Mouse (Mus musculus): ENCODE data around the gene Kcnk4. TPM values are rescaled to one million over a fixed set of nuclear protein-coding genes. Genes with fewer than 3 reads are reported as not detected.

Gene Kcnk4
- total and polyA plus RNA-seq, 3 experiments, result 0.21 to 0.80 TPM; not detected in 1

- H3K27ac ChIP-seq (ENCODE audit: insufficient read depth, low read depth), result peak overlapping the region; percentile 21; the same call in 1 of the 2 replicates
Observed at GRCm38 (mm10) chr19:6920741-6921636, 13.3 kb downstream of the Kcnk4 start.

More at GRCm38 (mm10) chr19:6920741-6921636, 13.3 kb downstream of the Kcnk4 start:
- peak; percentile 56 for DNase-seq (ENCODE audit: extremely low read depth)
- dilution Hi-C loops (cut with MboI; ENCODE audit: extremely low pct_ligation_motif_present, extremely low pct_unique_long_range_greater_than_20kb, low sequenced_read_pairs) (no loop called here), in situ Hi-C loops (cut with MboI; ENCODE audit: low pct_ligation_motif_present, low pct_unique_long_range_greater_than_20kb, low sequenced_read_pairs) (loop anchor here (5.0 kb wide), 1 partner anchor 49 kb away; no protein-coding TSS in a partner anchor)
- Histone ChIP-seq H3K9ac (ENCODE audit: insufficient read depth, low read depth) (peak overlapping the region; percentile 81), H3K4me2 (ENCODE audit: insufficient read depth, low read depth, poor library complexity, severe bottlenecking) (peak overlapping the region; percentile 80), H3K4me3 (replicated peaks in 1 of 3; ENCODE audit: low read depth in 2 of 3, low read length in 2 of 3, poor library complexity in 1 of 3) (peak overlapping the region; percentile 74 to 90 (median 78)), H3K36me3 (replicated peaks in 1 of 2; ENCODE audit: control insufficient read depth in 1 of 2, insufficient read depth in 1 of 2, low read length in 1 of 2) (peaks cover 0 to 33% of the 10 kb centered on the region in 2 experiments), H3K9me3 (replicated peaks; ENCODE audit: low read length) (no peaks in the 10 kb centered on the region), H3K79me2 (replicated peaks; ENCODE audit: control insufficient read depth, extremely low read depth, insufficient read depth, poor library complexity, severe bottlenecking) (0 out of 2 replicates have a peak, but pooled peaks cover 3% of the 10 kb centered on the region), H3K4me1 (ENCODE audit: control insufficient read depth in 1 of 2, insufficient read depth in 2 of 2) (peaks cover 11 to 32% of the 10 kb centered on the region in 2 experiments), H3K27me3 (replicated peaks) (peaks cover 3% of the 10 kb centered on the region)
- TF ChIP-seq MAFK (IDR thresholded peaks at IDR 0.05; ENCODE audit: insufficient replicate concordance, low read length) (no peak), TCF12 (IDR thresholded peaks at IDR 0.05; ENCODE audit: low read depth, low read length) (no peak), IRF4 (IDR thresholded peaks at IDR 0.05; ENCODE audit: low read depth, low read length) (no peak), SIN3A (IDR thresholded peaks at IDR 0.05; ENCODE audit: low read length) (peak; percentile 59; the same call in 1 of the 2 replicates), RCOR1 (conservative IDR thresholded peaks at IDR 0.05; ENCODE audit: low read depth, low read length) (no peak), MAX (IDR thresholded peaks at IDR 0.05; ENCODE audit: low read length) (no peak), TBP (conservative IDR thresholded peaks at IDR 0.05; ENCODE audit: low read depth, low read length) (no peak), MEF2A (IDR thresholded peaks at IDR 0.05; ENCODE audit: borderline replicate concordance, low read depth, low read length) (no peak), UBTF (IDR thresholded peaks at IDR 0.05; ENCODE audit: low read depth, low read length) (no peak), CTCF (conservative IDR thresholded peaks at IDR 0.05 in 1 of 2, IDR thresholded peaks at IDR 0.05 in 1 of 2; ENCODE audit: low read depth in 2 of 2, low read length in 2 of 2) (peak in 1 of 2 experiments; percentile 31; a peak in 2 of 4 replicates), E2F4 (IDR thresholded peaks at IDR 0.05; ENCODE audit: insufficient replicate concordance, low read depth, low read length) (no peak), ZMIZ1 (IDR thresholded peaks at IDR 0.05; ENCODE audit: low read depth, low read length) (no peak), ETS1 (conservative IDR thresholded peaks at IDR 0.05; ENCODE audit: low read depth, low read length) (no peak), PAX5 (IDR thresholded peaks at IDR 0.05; ENCODE audit: low read length) (no peak), BHLHE40 (IDR thresholded peaks at IDR 0.05; ENCODE audit: low read depth, low read length) (no peak), NRF1 (IDR thresholded peaks at IDR 0.05; ENCODE audit: low read depth, low read length) (no peak), ZNF384 (IDR thresholded peaks at IDR 0.05; ENCODE audit: low read depth, low read length) (no peak), RAD21 (IDR thresholded peaks at IDR 0.05; ENCODE audit: low read depth, low read length) (no peak), POLR2A (IDR thresholded peaks at IDR 0.05; ENCODE audit: low read depth, low read length) (peak; percentile 46; the same call in 1 of the 2 replicates), NELFE (IDR thresholded peaks at IDR 0.05; ENCODE audit: low read depth, low read length) (no peak; the same call in 1 of the 2 replicates), JUN (IDR thresholded peaks at IDR 0.05; ENCODE audit: insufficient read depth, low read depth, low read length) (no peak), USF2 (conservative IDR thresholded peaks at IDR 0.05; ENCODE audit: low read depth, low read length) (no peak), ZKSCAN1 (IDR thresholded peaks at IDR 0.05; ENCODE audit: borderline replicate concordance, low read depth, low read length) (no peak), ZC3H11A (IDR thresholded peaks at IDR 0.05; ENCODE audit: low read depth, low read length) (no peak), CHD2 (IDR thresholded peaks at IDR 0.05; ENCODE audit: low read length) (no peak), POLR2AphosphoS2 (IDR thresholded peaks at IDR 0.05; ENCODE audit: low read depth, low read length) (no peak), HCFC1 (IDR thresholded peaks at IDR 0.05; ENCODE audit: low read depth, low read length) (0 out of 2 replicates have a peak, but pooled peaks have one; percentile 23), USF1 (IDR thresholded peaks at IDR 0.05; ENCODE audit: low read depth, low read length) (no peak), EP300 (IDR thresholded peaks at IDR 0.05; ENCODE audit: low read length) (no peak), MAZ (IDR thresholded peaks at IDR 0.05; ENCODE audit: low read depth, low read length) (no peak), JUND (conservative IDR thresholded peaks at IDR 0.05; ENCODE audit: low read depth, low read length) (no peak), CHD1 (IDR thresholded peaks at IDR 0.05; ENCODE audit: low read depth, low read length) (no peak), GABPA (IDR thresholded peaks at IDR 0.05; ENCODE audit: insufficient replicate concordance, low read depth, low read length) (no peak), MYC (IDR thresholded peaks at IDR 0.05; ENCODE audit: low read depth, low read length) (no peak), ELF1 (IDR thresholded peaks at IDR 0.05; ENCODE audit: low read depth, low read length) (peak; percentile 71), MXI1 (IDR thresholded peaks at IDR 0.05; ENCODE audit: low read depth, low read length) (0 out of 2 replicates have a peak, but pooled peaks have one; percentile 16), KAT2A (IDR thresholded peaks at IDR 0.05; ENCODE audit: insufficient replicate concordance, low read length) (no peak), SMC3 (IDR thresholded peaks at IDR 0.05; ENCODE audit: low read depth, low read length) (no peak)

Data from CH12.LX (cell line).